Mouse (Mus musculus): ENCODE results near the gene Nckap5. TPM values are rescaled to one million over a fixed set of nuclear protein-coding genes. Genes with fewer than 3 reads are reported as not detected.

The Nckap5 gene
- polyA plus RNA-seq, 1 experiment from 2014 or later = 17.8 TPM

GRCm38 (mm10) chr1:126686678-126687077 lies 143.9 kb downstream of the Nckap5 start:
- Histone ChIP-seq H3K27ac (replicated peaks) (no peak overlapping the region), H3K9me3 (no peaks in the 10 kb centered on the region), H3K4me2 (replicated peaks) (no peak overlapping the region), H3K36me3 (no peaks in the 10 kb centered on the region), H3K9ac (replicated peaks) (no peak overlapping the region), H3K4me1 (peaks cover 33% of the 10 kb centered on the region), H3K4me3 (no peak overlapping the region), H3K27me3 (no peaks in the 10 kb centered on the region)
- no peak for ATAC-seq (ENCODE audit: low FRiP score, low read depth)
- WGBS = 96% methylated on average over 2 of the region's 2 CpGs

- peaks cover 8% of the 10 kb centered on the region; the same call in 1 of the 2 replicates for H3K27me3 ChIP-seq
- no peak overlapping the region for H3K9ac ChIP-seq (replicated peaks)
- peak overlapping the region; percentile 70 for H3K27ac ChIP-seq (replicated peaks)
- no peak overlapping the region for H3K4me3 ChIP-seq
- peaks cover 43% of the 10 kb centered on the region for H3K4me1 ChIP-seq
- no peaks in the 10 kb centered on the region for H3K36me3 ChIP-seq
- WGBS = 29% methylated on average over 11 of the region's 11 CpGs
- no peak overlapping the region for H3K4me2 ChIP-seq (replicated peaks)
- H3K9me3 ChIP-seq = no peaks in the 10 kb centered on the region
- peak; percentile 48 for ATAC-seq (ENCODE audit: low FRiP score, low read depth)
These were observed 146.8 kb downstream of the Nckap5 start for GRCm38 (mm10) chr1:126683621-126684445.

- peak; percentile 73 for ATAC-seq (ENCODE audit: low FRiP score, low read depth)
- Histone ChIP-seq H3K27ac (replicated peaks) (peak overlapping the region; percentile 60; the same call in 1 of the 2 replicates), H3K27me3 (peaks cover 8% of the 10 kb centered on the region; the same call in 1 of the 2 replicates), H3K4me1 (peaks cover 50% of the 10 kb centered on the region), H3K4me3 (no peak overlapping the region), H3K9me3 (no peaks in the 10 kb centered on the region), H3K9ac (replicated peaks) (0 out of 2 replicates have a peak overlapping the region, but pooled peaks have one; percentile 6), H3K4me2 (replicated peaks) (peak overlapping the region; percentile 29), H3K36me3 (no peaks in the 10 kb centered on the region)
- WGBS = 2% methylated on average over 8 of the region's 8 CpGs
These were observed 148.8 kb downstream of the Nckap5 start for GRCm38 (mm10) chr1:126681773-126682172.

- 80% methylated on average over 1 of the region's 1 CpGs for WGBS
- Histone ChIP-seq H3K4me3 (no peak overlapping the region), H3K27ac (replicated peaks) (no peak overlapping the region), H3K27me3 (peaks cover 8% of the 10 kb centered on the region; the same call in 1 of the 2 replicates), H3K4me1 (peaks cover 56% of the 10 kb centered on the region), H3K36me3 (no peaks in the 10 kb centered on the region), H3K9me3 (no peaks in the 10 kb centered on the region), H3K4me2 (replicated peaks) (no peak overlapping the region), H3K9ac (replicated peaks) (no peak overlapping the region)
- no peak for ATAC-seq (ENCODE audit: low FRiP score, low read depth)
These were observed 151.3 kb downstream of the Nckap5 start for GRCm38 (mm10) chr1:126679348-126679747.

- no peak overlapping the region for H3K4me2 ChIP-seq (replicated peaks)
These were observed 153.3 kb downstream of the Nckap5 start for GRCm38 (mm10) chr1:126677280-126677679.

GRCm38 (mm10) chr1:126676769-126677168 lies 153.8 kb downstream of the Nckap5 start:
- no peak overlapping the region for H3K4me2 ChIP-seq (replicated peaks)
- peaks cover 33% of the 10 kb centered on the region for H3K4me1 ChIP-seq
- peaks cover 8% of the 10 kb centered on the region; the same call in 1 of the 2 replicates for H3K27me3 ChIP-seq
- no peak overlapping the region for H3K4me3 ChIP-seq
- no peak overlapping the region for H3K9ac ChIP-seq (replicated peaks)
- H3K9me3 ChIP-seq = no peaks in the 10 kb centered on the region
- 0% methylated on average over 1 of the region's 1 CpGs for WGBS
- no peaks in the 10 kb centered on the region for H3K36me3 ChIP-seq
- H3K27ac ChIP-seq (replicated peaks) = no peak overlapping the region; the same call in 1 of the 2 replicates
- no peak for ATAC-seq (ENCODE audit: low FRiP score, low read depth)

More at GRCm38 (mm10) chr1:126677280-126677679, 153.3 kb downstream of the Nckap5 start:
- Histone ChIP-seq H3K27ac (replicated peaks) (no peak overlapping the region), H3K9ac (replicated peaks) (no peak overlapping the region), H3K27me3 (peaks cover 8% of the 10 kb centered on the region; the same call in 1 of the 2 replicates), H3K4me3 (no peak overlapping the region), H3K9me3 (no peaks in the 10 kb centered on the region), H3K4me1 (peaks cover 37% of the 10 kb centered on the region), H3K36me3 (no peaks in the 10 kb centered on the region)
- no peak for ATAC-seq (ENCODE audit: low FRiP score, low read depth)
- 41% methylated on average over 4 of the region's 4 CpGs for WGBS

GRCm38 (mm10) chr1:126675142-126675541 lies 155.5 kb downstream of the Nckap5 start:
- H3K9me3 ChIP-seq = no peaks in the 10 kb centered on the region
- no peak overlapping the region for H3K4me3 ChIP-seq
- WGBS = 23% methylated on average over 1 of the region's 1 CpGs
- ATAC-seq (ENCODE audit: low FRiP score, low read depth) = no peak
- H3K36me3 ChIP-seq = no peaks in the 10 kb centered on the region
- no peak overlapping the region for H3K9ac ChIP-seq (replicated peaks)
- no peak overlapping the region for H3K4me2 ChIP-seq (replicated peaks)
- peaks cover 8% of the 10 kb centered on the region; the same call in 1 of the 2 replicates for H3K27me3 ChIP-seq
- peaks cover 22% of the 10 kb centered on the region for H3K4me1 ChIP-seq
- H3K27ac ChIP-seq (replicated peaks) = no peak overlapping the region

GRCm38 (mm10) chr1:126673238-126673637 lies 157.4 kb downstream of the Nckap5 start:
- Histone ChIP-seq H3K27ac (replicated peaks) (no peak overlapping the region), H3K27me3 (no peaks in the 10 kb centered on the region), H3K4me2 (replicated peaks) (no peak overlapping the region), H3K9me3 (no peaks in the 10 kb centered on the region), H3K4me3 (no peak overlapping the region), H3K4me1 (peaks cover 22% of the 10 kb centered on the region), H3K9ac (replicated peaks) (no peak overlapping the region), H3K36me3 (no peaks in the 10 kb centered on the region)
- WGBS = 92% methylated on average over 2 of the region's 2 CpGs
- no peak for ATAC-seq (ENCODE audit: low FRiP score, low read depth)

- Histone ChIP-seq H3K4me3 (no peak overlapping the region), H3K9me3 (no peaks in the 10 kb centered on the region), H3K27ac (replicated peaks) (no peak overlapping the region), H3K27me3 (no peaks in the 10 kb centered on the region), H3K4me1 (peaks cover 4% of the 10 kb centered on the region; the same call in 1 of the 2 replicates), H3K9ac (replicated peaks) (no peak overlapping the region), H3K36me3 (no peaks in the 10 kb centered on the region), H3K4me2 (replicated peaks) (no peak overlapping the region)
- no peak for ATAC-seq (ENCODE audit: low FRiP score, low read depth)
- 98% methylated on average over 3 of the region's 3 CpGs for WGBS
These were observed 160.1 kb downstream of the Nckap5 start for GRCm38 (mm10) chr1:126670507-126670906.

GRCm38 (mm10) chr1:126660098-126660999 lies 170.2 kb downstream of the Nckap5 start:
- H3K4me3 ChIP-seq = no peak overlapping the region
- H3K4me1 ChIP-seq = peaks cover 17% of the 10 kb centered on the region
- no peaks in the 10 kb centered on the region for H3K36me3 ChIP-seq
- peak overlapping the region; percentile 30; the same call in 1 of the 2 replicates for H3K27ac ChIP-seq (replicated peaks)
- no peak for ATAC-seq (ENCODE audit: low FRiP score, low read depth)
- no peak overlapping the region for H3K4me2 ChIP-seq (replicated peaks)
- no peak overlapping the region for H3K9ac ChIP-seq (replicated peaks)
- no peaks in the 10 kb centered on the region for H3K27me3 ChIP-seq
- WGBS = 67% methylated on average over 7 of the region's 7 CpGs
- H3K9me3 ChIP-seq = no peaks in the 10 kb centered on the region

GRCm38 (mm10) chr1:126658731-126659130 lies 171.9 kb downstream of the Nckap5 start:
- Histone ChIP-seq H3K27ac (replicated peaks) (no peak overlapping the region), H3K4me1 (peaks cover 17% of the 10 kb centered on the region), H3K4me2 (replicated peaks) (no peak overlapping the region), H3K4me3 (no peak overlapping the region), H3K36me3 (no peaks in the 10 kb centered on the region), H3K9me3 (no peaks in the 10 kb centered on the region), H3K9ac (replicated peaks) (no peak overlapping the region), H3K27me3 (no peaks in the 10 kb centered on the region)
- WGBS = 92% methylated on average over 11 of the region's 11 CpGs
- ATAC-seq (ENCODE audit: low FRiP score, low read depth) = no peak
